ENCODE assay signal across 10 mouse cellular contexts in genomic region chr15:8963323-8963722, GRCm38 (mm10). TPM values are rescaled to one million over a fixed set of nuclear protein-coding genes. Genes with fewer than 3 reads are reported as not detected.
DNase-seq lines count a peak whose midpoint lies in the region; ATAC-seq and TF ChIP-seq lines count a peak whose summit lies in the region.
"Had no signal": no experiment of that assay in that cellular context is flagged by ENCODE, and none has a peak within 500 bp of the region (broad histone marks: within the 10 kb centered on the region; RNA-seq: fewer than 3 reads in every experiment).

No protein-coding gene starts in this region.

- DNase-seq in kidney, adult 11 months, result peak; percentile 64
- DNase-seq in A20 (ENCODE audit: low read depth, low spot score) (peak; percentile 29), R1 (ENCODE audit: low read depth, low spot score) (peak; percentile 57)
- DNase-seq in kidney, postnatal 0 days (ENCODE audit: low spot score), result peak; percentile 28
- no peak for DNase-seq in urinary bladder, adult 2 months (ENCODE audit: low spot score)
- DNase-seq in thymus, postnatal 25 days, result no peak
- no peak for DNase-seq in spleen, postnatal 10 days (ENCODE audit: low spot score in 2 of 2)
- DNase-seq: thymus, adult 18-20 months had no signal

- no peaks in the 10 kb centered on the region for H3K36me3 ChIP-seq in kidney, embryonic 15.5 days
- no peaks in the 10 kb centered on the region for H3K36me3 ChIP-seq in kidney, postnatal 0 days (ENCODE audit: insufficient read depth, low read length)
- H3K36me3 ChIP-seq: midbrain, embryonic 10.5 days had no signal

- no peak overlapping the region for H3K4me2 ChIP-seq in kidney, embryonic 15.5 days
- H3K4me2 ChIP-seq in kidney, postnatal 0 days (ENCODE audit: low read length), result no peak overlapping the region

- no peak overlapping the region for H3K27ac ChIP-seq in kidney, embryonic 15.5 days
- no peak overlapping the region for H3K27ac ChIP-seq in kidney, postnatal 0 days
- H3K27ac ChIP-seq: midbrain, embryonic 10.5 days had no signal

- H3K27me3 ChIP-seq in kidney, embryonic 15.5 days, result no peaks in the 10 kb centered on the region
- no peaks in the 10 kb centered on the region for H3K27me3 ChIP-seq in kidney, postnatal 0 days (ENCODE audit: insufficient read depth, low read length)

- H3K4me3 ChIP-seq in kidney, embryonic 15.5 days (replicated peaks), result no peak overlapping the region
- no peak overlapping the region for H3K4me3 ChIP-seq in kidney, postnatal 0 days (replicated peaks; ENCODE audit: low read depth, low read length)
- H3K4me3 ChIP-seq: midbrain, embryonic 10.5 days had no signal

- WGBS in kidney, embryonic 15.5 days, result 62% methylated on average over 2 of the region's 2 CpGs
- WGBS in kidney, postnatal 0 days, result 62% methylated on average over 2 of the region's 2 CpGs

- H3K4me1 ChIP-seq in kidney, embryonic 15.5 days, result peaks cover 7% of the 10 kb centered on the region
- 0 out of 2 replicates have a peak, but pooled peaks cover 8% of the 10 kb centered on the region for H3K4me1 ChIP-seq in kidney, postnatal 0 days (replicated peaks; ENCODE audit: insufficient read depth, low read length)

- peak; percentile 59 for TF ChIP-seq CTCF in kidney, postnatal 0 days (IDR thresholded peaks at IDR 0.05; ENCODE audit: low read depth)

- no peaks in the 10 kb centered on the region for H3K9me3 ChIP-seq in kidney, embryonic 15.5 days (replicated peaks)
- no peaks in the 10 kb centered on the region for H3K9me3 ChIP-seq in kidney, postnatal 0 days (replicated peaks; ENCODE audit: low read length)
- H3K9me3 ChIP-seq: midbrain, embryonic 10.5 days had no signal

- no peak for ATAC-seq in kidney, embryonic 15.5 days (replicated peaks; ENCODE audit: low FRiP score)
- no peak for ATAC-seq in kidney, postnatal 0 days (replicated peaks; ENCODE audit: low FRiP score, low read depth)

- no peak overlapping the region for H3K9ac ChIP-seq in kidney, embryonic 15.5 days
- H3K9ac ChIP-seq in kidney, postnatal 0 days (ENCODE audit: low read depth, low read length), result no peak overlapping the region

RNA-seq across cellular contexts. Expression of gene Ranbp3l, which starts 4.4 kb away (rescaled TPM):
- 1.9 and 2.3 TPM in 2 replicates for polyA plus RNA-seq in kidney, embryonic 15.5 days (2015; fragmentation: Nextera tagmentation; extraction: Ambion mirVana)
- polyA plus RNA-seq in kidney, postnatal 0 days (2015; fragmentation: Nextera tagmentation; extraction: Ambion mirVana), result 37.8 and 43.2 TPM in 2 replicates
- polyA plus RNA-seq in urinary bladder, adult 2 months (2012; rRNA removed), result 0.44 and 0.45 TPM in 2 replicates

Comparison
In these comparisons a context has a peak if more than half of its experiments do, and no peak if none do; other contexts are left out.
1. RNA of gene Ranbp3l, which starts 4.4 kb away (polyA plus RNA-seq): 37.8 to 43.2 TPM in kidney, postnatal 0 days; 1.9 to 2.3 TPM in kidney, embryonic 15.5 days and 0.44 to 0.45 TPM in urinary bladder, adult 2 months; every median in the first group is over 10 times any median in the second.
2. DNase-seq: peak in kidney, adult 11 months (single experiment), A20 (single experiment), R1 (single experiment) and kidney, postnatal 0 days (single experiment); none in urinary bladder, adult 2 months (single experiment), thymus, postnatal 25 days (single experiment) and spleen, postnatal 10 days (0 of 2).